Mouse (Mus musculus): Measurements from ENCODE around the gene Fggy. TPM values are rescaled to one million over a fixed set of nuclear protein-coding genes. Genes with fewer than 3 reads are reported as not detected.

Gene Fggy
- polyA plus RNA-seq (2014; fragmentation: Illumina TruSeq; extraction: RNeasy Lipid Tissue Mini Kit (QIAGEN cat#74804); ENCODE audit: low replicate concordance): 2.2 TPM

GRCm38 (mm10) chr4:95557333-95557956 lies at the start of gene Fggy:
Fggy (plus strand) TSS chr4:95557507.

GRCm38 (mm10) chr4:95966928-95967724 lies 409.8 kb downstream of the Fggy start, which contains the start of gene Hook1:
Hook1 (plus strand) TSS chr4:95967240.

Data from small intestine, adult 10 weeks (tissue).